Mouse (Mus musculus): ENCODE measurements around the gene Wdr24. TPM values are rescaled to one million over a fixed set of nuclear protein-coding genes. Genes with fewer than 3 reads are reported as not detected.

Gene Wdr24
- polyA plus RNA-seq, 1 experiment, result 47.7 TPM

Other genes starting within 250 kb of the Wdr24 start
- 29.3 and 35.8 TPM in 2 replicates for gene Lmf1, start 244.5 kb upstream of the Wdr24 start, polyA plus RNA-seq (2012; rRNA removed; ENCODE audit: low replicate concordance)
- not detected in 2 replicates for gene Gng13, start 106.5 kb upstream of the Wdr24 start, polyA plus RNA-seq (2012; rRNA removed; ENCODE audit: low replicate concordance)
- gene Chtf18, start 96.2 kb upstream of the Wdr24 start, polyA plus RNA-seq (2012; rRNA removed; ENCODE audit: low replicate concordance), result 3.0 and 8.4 TPM in 2 replicates
- 33.3 and 43.5 TPM in 2 replicates for gene Rpusd1, start 96.0 kb upstream of the Wdr24 start, polyA plus RNA-seq (2012; rRNA removed; ENCODE audit: low replicate concordance)
- 0.26 and 0.95 TPM in 2 replicates for gene Mslnl, start 87.6 kb upstream of the Wdr24 start, polyA plus RNA-seq (2012; rRNA removed; ENCODE audit: low replicate concordance)
- gene Msln, start 69.2 kb upstream of the Wdr24 start, polyA plus RNA-seq (2012; rRNA removed; ENCODE audit: low replicate concordance), result 18.0 and 39.1 TPM in 2 replicates
- 30.7 and 33.1 TPM in 2 replicates for gene Narfl, start 49.9 kb upstream of the Wdr24 start, polyA plus RNA-seq (2012; rRNA removed; ENCODE audit: low replicate concordance)
- 33.7 and 63.5 TPM in 2 replicates for gene Haghl, start 38.0 kb upstream of the Wdr24 start, polyA plus RNA-seq (2012; rRNA removed; ENCODE audit: low replicate concordance)
- 0.13 TPM in 1 of 2 replicates, not detected in the other for gene Ccdc78, start 37.0 kb upstream of the Wdr24 start, polyA plus RNA-seq (2012; rRNA removed; ENCODE audit: low replicate concordance)
- 100 and 103 TPM in 2 replicates for gene Fam173a, start 30.7 kb upstream of the Wdr24 start, polyA plus RNA-seq (2012; rRNA removed; ENCODE audit: low replicate concordance)
- not detected in 2 replicates for gene AC134908.4, start 28.0 kb upstream of the Wdr24 start, polyA plus RNA-seq (2012; rRNA removed; ENCODE audit: low replicate concordance)
- 31.8 and 52.1 TPM in 2 replicates for gene Metrn, start 26.5 kb upstream of the Wdr24 start, polyA plus RNA-seq (2012; rRNA removed; ENCODE audit: low replicate concordance)
- gene Fbxl16, start 14.5 kb upstream of the Wdr24 start, polyA plus RNA-seq (2012; rRNA removed; ENCODE audit: low replicate concordance), result 1.3 and 10.1 TPM in 2 replicates
- gene Jmjd8, start 5.2 kb downstream of the Wdr24 start, polyA plus RNA-seq (2012; rRNA removed; ENCODE audit: low replicate concordance), result 107 and 138 TPM in 2 replicates
- 147 and 198 TPM in 2 replicates for gene Stub1, start 9.8 kb downstream of the Wdr24 start, polyA plus RNA-seq (2012; rRNA removed; ENCODE audit: low replicate concordance)
- 63.1 and 173 TPM in 2 replicates for gene Rhbdl1, start 13.7 kb downstream of the Wdr24 start, polyA plus RNA-seq (2012; rRNA removed; ENCODE audit: low replicate concordance)
- gene Gm20683, start 18.1 kb downstream of the Wdr24 start, polyA plus RNA-seq (2012; rRNA removed; ENCODE audit: low replicate concordance), result 51.2 and 72.8 TPM in 2 replicates
- gene Rhot2, start 21.2 kb downstream of the Wdr24 start, polyA plus RNA-seq (2012; rRNA removed; ENCODE audit: low replicate concordance), result 48.9 and 77.3 TPM in 2 replicates
- 16.4 and 55.2 TPM in 2 replicates for gene Wdr90, start 37.9 kb downstream of the Wdr24 start, polyA plus RNA-seq (2012; rRNA removed; ENCODE audit: low replicate concordance)
- gene Mcrip2, start 45.1 kb downstream of the Wdr24 start, polyA plus RNA-seq (2012; rRNA removed; ENCODE audit: low replicate concordance), result 84.2 and 113 TPM in 2 replicates
- 47.8 and 80.7 TPM in 2 replicates for gene Mettl26, start 51.4 kb downstream of the Wdr24 start, polyA plus RNA-seq (2012; rRNA removed; ENCODE audit: low replicate concordance)
- gene Wfikkn1, start 57.2 kb downstream of the Wdr24 start, polyA plus RNA-seq (2012; rRNA removed; ENCODE audit: low replicate concordance), result 0.54 and 1.1 TPM in 2 replicates
- 35.2 and 54.0 TPM in 2 replicates for gene Rab40c, start 96.1 kb downstream of the Wdr24 start, polyA plus RNA-seq (2012; rRNA removed; ENCODE audit: low replicate concordance)
- 166 and 173 TPM in 2 replicates for gene Pigq, start 121.3 kb downstream of the Wdr24 start, polyA plus RNA-seq (2012; rRNA removed; ENCODE audit: low replicate concordance)
- 1.0 TPM in 1 of 2 replicates, not detected in the other for gene Nhlrc4, start 121.3 kb downstream of the Wdr24 start, polyA plus RNA-seq (2012; rRNA removed; ENCODE audit: low replicate concordance)
- 0.12 TPM in 1 of 2 replicates, not detected in the other for gene A930017K11Rik, start 128.9 kb downstream of the Wdr24 start, polyA plus RNA-seq (2012; rRNA removed; ENCODE audit: low replicate concordance)
- 22.9 and 54.5 TPM in 2 replicates for gene Capn15, start 162.2 kb downstream of the Wdr24 start, polyA plus RNA-seq (2012; rRNA removed; ENCODE audit: low replicate concordance)
- 32.8 and 33.6 TPM in 2 replicates for gene Rab11fip3, start 245.9 kb downstream of the Wdr24 start, polyA plus RNA-seq (2012; rRNA removed; ENCODE audit: low replicate concordance)